Mouse (Mus musculus): ENCODE measurements around the gene Sec63.

- TF ChIP-seq POLR2AphosphoS2 (IDR thresholded peaks at IDR 0.05; ENCODE audit: insufficient read length, low read depth) (no peak), POLR2A (IDR thresholded peaks at IDR 0.05; ENCODE audit: insufficient read length, low read depth) (no peak), MAX (IDR thresholded peaks at IDR 0.05; ENCODE audit: low read depth) (no peak), E2F4 (IDR thresholded peaks at IDR 0.05; ENCODE audit: insufficient read depth) (no peak), USF1 (IDR thresholded peaks at IDR 0.05; ENCODE audit: low read depth) (no peak), SRF (IDR thresholded peaks at IDR 0.05; ENCODE audit: control insufficient read depth, insufficient read length, low read depth) (no peak), MYOG (IDR thresholded peaks at IDR 0.05; ENCODE audit: control insufficient read depth in 1 of 3, insufficient read depth in 1 of 3, insufficient read length in 2 of 3, low read depth in 2 of 3) (no peak), TCF12 (IDR thresholded peaks at IDR 0.05; ENCODE audit: insufficient read depth, poor library complexity, severe bottlenecking) (no peak), REST (IDR thresholded peaks at IDR 0.05; ENCODE audit: insufficient read depth, insufficient read length) (no peak), MYOD1 (IDR thresholded peaks at IDR 0.05; ENCODE audit: control insufficient read depth in 1 of 3, insufficient read length in 2 of 3, low read depth in 2 of 3) (peak in 1 of 3 experiments; percentile 18), TCF3 (IDR thresholded peaks at IDR 0.05; ENCODE audit: insufficient read length, low read depth) (no peak)
Observed at GRCm38 (mm10) chr10:42838106-42838505, 76.8 kb downstream of the Sec63 start.

Measured in myocyte (in vitro differentiated cells).